Mouse (Mus musculus) small intestine, adult 2 months (tissue): ENCODE measurements around the gene Cd55b. TPM values are rescaled to one million over a fixed set of nuclear protein-coding genes. Genes with fewer than 3 reads are reported as not detected.

Experiments
- H3K27ac ChIP-seq: fragments of 200-500 bp; 2 replicates; pipeline ENCODE4 v1.5.1; 2012; ENCODE audit warnings: low read depth, low read length, control low read depth, inconsistent platforms; ENCODE audit not compliant: insufficient read depth
- H3K27me3 ChIP-seq: fragments of 200-500 bp; 2 replicates; pipeline ENCODE4 v1.6.1; 2012; ENCODE audit warnings: mild to moderate bottlenecking, moderate library complexity, low read length, inconsistent platforms; ENCODE audit not compliant: control insufficient read depth, insufficient read depth
- H3K36me3 ChIP-seq: fragments of 200-500 bp; 2 replicates; pipeline ENCODE4 v1.6.1; 2012; ENCODE audit warnings: mild to moderate bottlenecking, low read length, control low read depth, inconsistent platforms; ENCODE audit not compliant: control insufficient read depth, insufficient read depth
- H3K4me1 ChIP-seq: fragments of 200-500 bp; 2 replicates; pipeline ENCODE4 v1.6.1; 2012; ENCODE audit warnings: low read length, inconsistent platforms, mixed read lengths; ENCODE audit not compliant: control insufficient read depth, insufficient read depth, insufficient read length
- H3K4me3 ChIP-seq: fragments of 200-500 bp; 2 replicates; pipeline ENCODE4 v1.5.1; 2012; ENCODE audit warnings: low read depth, mild to moderate bottlenecking, control low read depth, inconsistent platforms, low read length, moderate library complexity
- CTCF ChIP-seq: fragments of 200-500 bp; IDR thresholded peaks from 2 replicates; pipeline ENCODE4 v1.5.1; 2012; ENCODE audit warnings: low read depth, mild to moderate bottlenecking, control low read depth, inconsistent platforms, low read length, moderate library complexity, mixed read lengths; ENCODE audit not compliant: insufficient replicate concordance, insufficient read length; ENCODE audit errors: extremely low read depth
- POLR2A ChIP-seq: fragments of 200-500 bp; IDR thresholded peaks from 2 replicates; pipeline ENCODE4 v1.6.1; 2012; ENCODE audit warnings: low read depth, mild to moderate bottlenecking, control low read depth, inconsistent platforms, low read length, moderate library complexity
- WGBS: fragments of 180-500 bp; shearing (Covaris S2); methylation state at CpG from one replicate; pipeline ENCODE4 v1.1.7; 2018; 5-methylcytosine and 5-hydroxymethylcytosine counted together
- polyA plus RNA-seq: library from polyadenylated mRNA; depleted of rRNA; stranded (reverse); fragments of >200 nt; gene quantifications from 2 replicates; pipeline ENCODE4 v1.2.3, GENCODE M21; 2012; rRNA removed

Gene Cd55b
- polyA plus RNA-seq, 1 experiment = 0.28 TPM

GRCm38 (mm10) chr1:130373398-130374083 lies 49.3 kb downstream of the Cd55b start:
- TF ChIP-seq POLR2A = no peak
- WGBS = 18% methylated on average over 2 of the region's 2 CpGs

GRCm38 (mm10) chr1:130371895-130372528 lies 50.8 kb downstream of the Cd55b start:
- no peak overlapping the region for H3K27ac ChIP-seq
- H3K27me3 ChIP-seq = no peaks in the 10 kb centered on the region
- WGBS = 34% methylated on average over 7 of the region's 7 CpGs
- H3K4me3 ChIP-seq = no peak overlapping the region
- TF ChIP-seq POLR2A = no peak
- TF ChIP-seq CTCF = peak; percentile 31; the same call in 1 of the 2 replicates
- H3K4me1 ChIP-seq = no peaks in the 10 kb centered on the region
- H3K36me3 ChIP-seq = no peaks in the 10 kb centered on the region

More at GRCm38 (mm10) chr1:130373398-130374083, 49.3 kb downstream of the Cd55b start:
- no peaks in the 10 kb centered on the region for H3K4me1 ChIP-seq
- no peak overlapping the region for H3K4me3 ChIP-seq
- H3K27me3 ChIP-seq = no peaks in the 10 kb centered on the region
- H3K27ac ChIP-seq = no peak overlapping the region
- H3K36me3 ChIP-seq = no peaks in the 10 kb centered on the region

- WGBS = 85% methylated on average over 5 of the region's 5 CpGs
- Histone ChIP-seq H3K27ac (no peak overlapping the region), H3K4me3 (no peak overlapping the region), H3K27me3 (no peaks in the 10 kb centered on the region), H3K4me1 (no peaks in the 10 kb centered on the region), H3K36me3 (no peaks in the 10 kb centered on the region)
- TF ChIP-seq POLR2A = no peak
- TF ChIP-seq CTCF = no peak
These were observed 51.5 kb downstream of the Cd55b start for GRCm38 (mm10) chr1:130371291-130371690.

- H3K4me1 ChIP-seq = no peaks in the 10 kb centered on the region
- H3K27me3 ChIP-seq = no peaks in the 10 kb centered on the region
- no peaks in the 10 kb centered on the region for H3K36me3 ChIP-seq
- no peak overlapping the region for H3K4me3 ChIP-seq
- H3K27ac ChIP-seq = no peak overlapping the region
- TF ChIP-seq CTCF (peak; percentile 33; the same call in 1 of the 2 replicates), POLR2A (no peak)
- 3% methylated on average over 1 of the region's 1 CpGs for WGBS
These were observed 72.7 kb downstream of the Cd55b start for GRCm38 (mm10) chr1:130350077-130350635.

GRCm38 (mm10) chr1:130342429-130342828 lies 80.4 kb downstream of the Cd55b start:
- Histone ChIP-seq H3K4me1 (no peaks in the 10 kb centered on the region), H3K36me3 (no peaks in the 10 kb centered on the region), H3K4me3 (no peak overlapping the region), H3K27me3 (no peaks in the 10 kb centered on the region), H3K27ac (no peak overlapping the region)
- no peak for TF ChIP-seq CTCF
- no peak for TF ChIP-seq POLR2A
- WGBS = 71% methylated on average over 9 of the region's 9 CpGs

Other genes with a start within 250 kb of the Cd55b start
- 11.2 and 36.8 TPM in 2 replicates for gene Cd55, start 39.7 kb upstream of the Cd55b start, polyA plus RNA-seq
- gene Zp3r, start 206.6 kb upstream of the Cd55b start, polyA plus RNA-seq = not detected in 2 replicates
- 0.22 and 1.1 TPM in 2 replicates for gene C4bp, start 238.6 kb upstream of the Cd55b start, polyA plus RNA-seq